Mouse (Mus musculus) ovary, adult 2 months (tissue): ENCODE data around the gene Gm17720. TPM values are rescaled to one million over a fixed set of nuclear protein-coding genes. Genes with fewer than 3 reads are reported as not detected.

ENCODE experiments used
- polyA plus RNA-seq: library from polyadenylated mRNA; depleted of rRNA; stranded (reverse); fragments of >200 nt; gene quantifications from 2 replicates; pipeline ENCODE4 v1.2.3, GENCODE M21; 2012; rRNA removed

Gm17720 gene
- polyA plus RNA-seq: not detected in 2 replicates

GRCm38 (mm10) chr8:110102653-110103052 lies at the start of gene Gm17720:
TSS of gene Gm17720 (minus strand) at chr8:110102753.

GRCm38 (mm10) chr8:110100907-110101306 lies 1.6 kb downstream of the Gm17720 start, which contains the start of gene Gm21964:
TSS of gene Gm21964 (plus strand) at chr8:110101207.

GRCm38 (mm10) chr8:110079282-110080221 lies 23.0 kb downstream of the Gm17720 start, which contains the start of gene Zfp612:
TSS of gene Zfp612 (plus strand) at chr8:110079746.

GRCm38 (mm10) chr8:110039659-110040058 lies 62.9 kb downstream of the Gm17720 start, which contains the start of gene Chst4:
TSS of gene Chst4 (minus strand) at chr8:110039740.

Other genes with a start within 250 kb of the Gm17720 start
- gene Phlpp2, start 234.2 kb downstream of the Gm17720 start, polyA plus RNA-seq: 9.4 and 10.6 TPM in 2 replicates
- 2.6 and 5.7 TPM in 2 replicates for gene Marveld3, start 140.6 kb downstream of the Gm17720 start, polyA plus RNA-seq
- gene Tat, start 112.3 kb downstream of the Gm17720 start, polyA plus RNA-seq: 0.35 and 0.81 TPM in 2 replicates
- 6.6 and 13.2 TPM in 2 replicates for gene Chst4, start 63.0 kb downstream of the Gm17720 start, polyA plus RNA-seq
- 2.2 and 2.5 TPM in 2 replicates for gene Zfp612, start 23.0 kb downstream of the Gm17720 start, polyA plus RNA-seq
- not detected in 2 replicates for gene Gm21964, start 1.5 kb downstream of the Gm17720 start, polyA plus RNA-seq
- gene Calb2, start 65.5 kb upstream of the Gm17720 start, polyA plus RNA-seq: 0.13 and 0.28 TPM in 2 replicates
- gene Cmtr2, start 112.9 kb upstream of the Gm17720 start, polyA plus RNA-seq: 6.1 and 6.8 TPM in 2 replicates
- gene Hydin, start 164.2 kb upstream of the Gm17720 start, polyA plus RNA-seq: 1.9 and 2.7 TPM in 2 replicates